Mouse (Mus musculus) large intestine, adult 2 months (tissue): ENCODE data around the gene Mt1. TPM values are rescaled to one million over a fixed set of nuclear protein-coding genes. Genes with fewer than 3 reads are reported as not detected.

Experiments used
- DNase-seq: peaks from one replicate; pipeline ENCODE4 v3.0.0-alpha.2; 2012; ENCODE audit warnings: low read depth, low spot score
- WGBS: fragments of 180-500 bp; shearing (Covaris S2); methylation state at CpG from one replicate; pipeline ENCODE4 v1.1.7; 2018; 5-methylcytosine and 5-hydroxymethylcytosine counted together
- polyA plus RNA-seq: library from polyadenylated mRNA; depleted of rRNA; stranded (reverse); fragments of >200 nt; gene quantifications from 2 replicates; pipeline ENCODE4 v1.2.3, GENCODE M21; 2012

The Mt1 gene
- polyA plus RNA-seq, 1 experiment: 839 TPM

DNA sequence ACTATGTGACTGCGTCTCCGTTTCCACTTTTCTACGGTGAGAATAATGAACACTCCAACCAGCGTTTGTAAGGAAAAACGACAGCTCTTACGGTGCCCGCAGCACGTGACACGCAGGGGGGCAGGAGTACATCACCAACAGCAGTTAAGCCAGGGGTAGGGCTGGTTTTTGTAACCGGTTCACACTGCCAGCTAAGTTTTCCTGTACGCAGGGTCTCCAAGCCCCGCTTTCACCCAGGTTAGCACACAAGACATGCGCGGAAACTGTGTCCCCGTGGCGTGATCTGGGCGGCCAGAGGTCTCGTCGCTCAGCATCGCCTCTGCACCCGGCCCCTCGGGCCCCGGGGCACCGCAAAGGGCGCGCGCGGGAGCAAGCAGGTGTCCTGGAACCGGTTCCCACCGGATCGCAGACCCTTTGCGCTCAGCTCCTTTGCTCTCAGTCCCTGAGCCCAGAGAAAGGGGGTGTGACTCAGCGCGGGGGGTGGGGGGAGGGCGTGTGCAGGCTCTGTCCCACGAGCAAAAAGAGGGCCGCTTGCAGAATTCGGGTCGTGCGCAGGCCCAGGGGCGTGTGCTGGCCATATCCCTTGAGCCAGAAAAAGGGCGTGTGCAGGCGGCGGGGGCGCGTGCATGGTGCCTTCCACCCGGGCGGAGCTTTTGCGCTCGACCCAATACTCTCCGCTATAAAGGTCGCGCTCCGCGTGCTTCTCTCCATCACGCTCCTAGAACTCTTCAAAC, 6.6 kb upstream of the Mt1 start, which contains the start of gene Mt2:
TSS of gene Mt2 (plus strand) at position 590 of the 734 bp plus-strand sequence.
- no peak for DNase-seq
- WGBS: under 1% methylated on average over 56 of the region's 56 CpGs

- DNase-seq: no peak
- 3% methylated on average over 39 of the region's 39 CpGs for WGBS
Observed at GRCm38 (mm10) chr8:94172809-94173732, 5.8 kb upstream of the Mt1 start.

GRCm38 (mm10) chr8:94173848-94174403, 5.0 kb upstream of the Mt1 start:
- WGBS: 51% methylated on average over 11 of the region's 11 CpGs
- DNase-seq: no peak

DNA sequence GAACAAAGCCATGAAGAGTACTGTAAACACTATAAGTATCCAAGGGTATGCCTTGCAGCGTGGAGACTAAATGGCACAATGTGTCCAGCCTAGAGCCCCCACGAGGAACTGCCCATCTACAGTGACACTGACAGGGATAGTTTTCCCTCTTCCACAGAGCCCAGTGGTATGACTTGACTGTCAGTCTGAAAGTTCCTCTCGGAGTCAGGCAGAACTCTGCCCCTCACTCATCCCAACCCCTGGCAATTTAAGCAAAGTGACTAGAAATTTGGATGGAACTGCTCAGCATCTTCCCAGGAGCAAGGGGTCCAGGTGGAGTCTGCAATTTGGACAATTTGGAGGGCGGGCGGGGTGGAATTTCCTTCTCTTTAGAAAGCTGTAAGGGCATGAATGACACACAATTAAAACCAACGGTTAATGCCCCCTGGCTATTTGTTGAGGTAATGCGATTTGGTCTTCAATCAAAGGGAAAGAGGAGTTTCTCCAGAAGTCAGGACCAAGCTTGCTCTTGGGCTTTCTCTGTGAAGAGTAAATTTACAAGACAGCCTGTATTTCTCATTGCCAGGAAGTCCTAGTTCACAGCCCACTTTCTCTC, 4.2 kb upstream of the Mt1 start:
- no peak for DNase-seq
- 55% methylated on average over 7 of the region's 7 CpGs for WGBS

DNA sequence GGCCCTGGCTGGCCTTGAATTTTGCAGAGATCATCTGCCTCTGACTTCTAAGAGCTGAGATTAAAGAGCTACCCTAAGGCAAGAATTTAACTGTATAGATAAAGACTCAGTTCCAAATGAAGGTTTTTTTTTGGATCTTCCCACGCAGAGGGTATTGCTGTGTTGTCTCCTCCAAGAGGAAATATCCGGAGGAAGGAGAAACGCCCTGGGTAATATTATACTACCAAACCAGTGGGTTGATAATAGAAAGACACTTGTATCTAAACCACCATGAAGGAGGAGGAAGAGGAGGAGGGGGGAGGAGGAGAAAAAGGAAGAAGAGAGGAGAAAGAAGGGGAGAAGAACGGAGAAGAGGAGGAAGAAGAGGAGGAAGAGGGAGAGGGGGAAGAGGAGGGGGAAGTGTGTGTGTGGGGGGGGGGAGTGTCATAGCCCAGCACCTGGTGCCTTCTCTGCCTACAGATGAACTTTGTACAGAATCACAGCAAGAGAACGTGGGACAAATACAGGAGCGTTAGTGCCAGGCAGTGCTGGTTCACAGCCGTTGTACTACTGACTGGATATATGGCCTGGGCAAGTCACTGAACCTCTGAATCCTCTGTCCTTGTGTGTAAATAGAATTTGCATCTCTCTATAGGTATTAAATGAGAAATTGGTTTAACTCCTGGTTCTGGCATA, 1.0 kb upstream of the Mt1 start:
- WGBS: 35% methylated on average over 7 of the region's 7 CpGs
- DNase-seq: no peak

DNA sequence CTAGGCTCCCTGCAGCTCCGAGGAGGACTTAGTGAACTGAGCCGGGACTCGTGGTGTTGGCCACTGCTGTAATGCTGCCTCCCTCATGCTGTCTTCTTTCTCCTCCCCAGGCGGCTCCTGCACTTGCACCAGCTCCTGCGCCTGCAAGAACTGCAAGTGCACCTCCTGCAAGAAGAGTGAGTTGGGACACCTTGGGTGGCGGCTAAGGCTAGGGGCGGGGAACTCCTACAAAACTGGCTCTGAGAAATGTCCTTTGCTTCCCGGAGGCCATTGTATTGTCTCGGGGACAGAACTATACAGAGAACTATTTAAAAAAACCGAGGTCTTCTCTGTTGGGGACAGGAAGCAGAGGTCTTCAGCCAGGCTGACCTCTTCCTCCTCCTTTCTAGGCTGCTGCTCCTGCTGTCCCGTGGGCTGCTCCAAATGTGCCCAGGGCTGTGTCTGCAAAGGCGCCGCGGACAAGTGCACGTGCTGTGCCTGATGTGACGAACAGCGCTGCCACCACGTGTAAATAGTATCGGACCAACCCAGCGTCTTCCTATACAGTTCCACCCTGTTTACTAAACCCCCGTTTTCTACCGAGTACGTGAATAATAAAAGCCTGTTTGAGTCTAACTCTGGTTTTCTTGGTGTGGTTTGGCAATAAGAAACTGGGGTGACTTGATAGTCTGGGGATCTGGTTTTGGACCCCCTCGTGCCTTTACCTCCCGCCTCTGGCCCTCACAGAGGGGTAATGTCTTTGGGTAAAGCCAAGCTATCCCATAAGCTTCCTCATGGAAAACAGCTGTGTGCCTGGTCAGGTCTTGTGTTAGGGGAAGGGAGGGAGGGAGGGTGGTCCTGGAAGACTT, 1.1 kb downstream of the Mt1 start:
- DNase-seq: no peak
- 4% methylated on average over 25 of the region's 25 CpGs for WGBS

DNA sequence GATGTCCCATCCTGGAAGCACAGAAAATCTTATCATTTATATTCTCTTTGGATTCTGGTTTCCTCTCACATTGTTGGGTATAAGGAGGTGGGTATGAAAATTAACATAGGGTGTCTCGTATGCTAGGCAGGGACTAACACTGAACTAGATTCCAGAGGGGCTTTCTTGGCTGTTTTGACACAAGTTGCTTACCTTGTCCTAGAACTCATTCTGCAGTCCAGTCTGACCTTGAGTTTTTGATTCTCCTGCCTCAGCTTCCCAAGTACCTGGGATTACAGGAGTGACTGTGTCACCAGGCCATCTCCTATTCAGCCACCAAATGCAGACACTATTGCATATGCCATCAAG, 1.7 kb downstream of the Mt1 start:
- DNase-seq: no peak

DNA sequence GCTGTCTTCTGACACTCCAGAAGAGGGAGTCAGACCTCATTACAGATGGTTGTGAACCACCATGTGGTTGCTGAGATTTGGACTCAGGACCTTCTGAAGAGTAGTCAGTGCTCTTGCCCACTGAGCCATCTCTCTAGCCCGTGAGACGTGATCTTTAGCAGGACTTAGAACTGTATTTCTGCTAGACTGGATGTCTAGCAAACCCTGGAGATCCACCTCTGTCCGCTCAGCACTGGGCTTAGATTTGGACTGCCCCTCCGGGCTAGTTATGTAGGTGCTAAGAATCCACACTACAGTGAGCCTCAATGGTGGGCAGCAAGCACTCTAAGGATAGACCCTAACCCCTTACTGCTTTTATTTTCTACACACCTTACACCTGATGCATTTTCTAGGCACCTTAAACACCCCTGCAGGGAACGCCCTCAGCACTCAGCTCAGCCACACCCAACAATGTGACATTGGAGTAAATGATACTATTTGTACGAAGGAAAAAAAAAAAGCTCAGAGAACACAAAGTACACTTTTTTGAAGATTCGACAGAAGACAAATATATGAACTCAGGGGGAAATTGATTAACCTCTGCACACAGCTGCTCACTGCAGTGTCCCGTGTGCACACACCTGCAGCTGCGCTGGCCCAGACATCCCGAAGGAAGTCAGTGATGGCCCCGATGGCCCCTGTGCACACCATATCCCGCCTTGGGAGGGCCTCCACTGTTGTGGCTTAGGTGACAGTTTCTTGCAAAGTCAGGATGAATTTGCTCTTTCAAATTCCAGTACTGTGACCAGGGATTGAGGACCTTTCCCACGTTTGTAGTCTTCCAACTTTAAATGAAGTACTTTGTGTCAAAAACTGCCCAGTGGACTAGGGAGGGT, 3.4 kb downstream of the Mt1 start:
- no peak for DNase-seq
- WGBS: 37% methylated on average over 13 of the region's 13 CpGs

More for the DNA sequence above, 1.7 kb downstream of the Mt1 start:
- 97% methylated on average over 1 of the region's 1 CpGs for WGBS

DNA sequence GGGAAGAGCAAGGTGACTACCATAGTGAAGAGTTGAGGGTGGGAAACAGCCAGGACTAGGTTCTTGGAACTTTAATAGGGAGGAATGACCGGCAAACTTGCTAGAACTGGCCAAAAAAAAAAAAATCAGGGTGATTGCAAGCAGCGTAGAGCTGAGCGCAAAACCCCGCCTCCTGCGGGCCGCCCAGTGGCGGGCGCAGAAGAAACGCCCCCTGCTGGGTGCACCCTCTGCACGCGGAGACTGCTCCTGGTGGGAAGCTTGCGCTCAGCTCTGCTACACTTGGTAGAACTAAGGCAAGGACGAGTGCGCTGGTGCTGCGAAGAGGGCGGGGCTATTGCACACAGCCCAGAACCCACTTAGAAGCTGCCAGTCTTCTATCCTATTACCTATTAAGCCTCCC, 4.2 kb downstream of the Mt1 start:
- WGBS: under 1% methylated on average over 16 of the region's 16 CpGs

GRCm38 (mm10) chr8:94184357-94184843, 5.5 kb downstream of the Mt1 start:
- 34% methylated on average over 12 of the region's 12 CpGs for WGBS
- DNase-seq: no peak

More for the DNA sequence above, 4.2 kb downstream of the Mt1 start:
- DNase-seq: no peak

GRCm38 (mm10) chr8:94185791-94186190, 6.9 kb downstream of the Mt1 start:
- DNase-seq: no peak
- WGBS: 49% methylated on average over 6 of the region's 6 CpGs

GRCm38 (mm10) chr8:94186542-94186941, 7.7 kb downstream of the Mt1 start:
- no peak for DNase-seq
- WGBS: 10% methylated on average over 17 of the region's 17 CpGs

DNA sequence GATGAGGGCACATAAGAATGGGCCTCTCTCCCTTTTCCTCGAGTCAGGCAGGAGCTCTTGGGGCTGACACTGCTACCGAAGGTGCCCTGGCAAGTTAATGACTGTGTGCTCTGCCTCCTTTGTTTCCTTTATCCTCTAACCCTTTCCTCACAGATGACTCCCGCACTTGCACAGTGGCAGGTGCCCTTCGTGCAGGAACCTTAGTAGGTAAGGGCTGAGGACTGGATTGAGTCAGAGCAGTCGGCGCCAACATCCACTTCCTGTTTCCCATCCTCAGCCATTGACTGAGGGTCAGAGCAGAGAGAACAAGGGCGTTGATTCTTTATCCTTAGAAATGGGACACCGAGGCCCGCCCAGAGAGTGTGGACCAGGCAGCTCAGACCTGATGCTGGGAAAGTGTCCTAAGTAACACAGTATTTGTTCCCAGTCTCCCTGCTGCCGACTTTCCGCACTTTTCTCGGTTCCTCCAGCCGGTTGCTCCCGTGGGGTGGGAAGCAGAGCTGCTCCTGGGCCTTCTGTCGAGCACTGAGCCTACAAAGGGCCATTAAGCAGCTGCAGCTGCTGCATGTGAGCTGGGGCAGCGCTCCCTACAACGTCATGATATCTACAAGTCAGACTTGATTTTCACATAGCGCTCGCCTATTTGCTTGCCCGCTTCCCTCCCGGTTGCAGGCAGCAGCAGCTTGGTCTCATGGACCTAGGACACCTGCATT, 8.6 kb downstream of the Mt1 start:
- no peak for DNase-seq
- WGBS: 55% methylated on average over 21 of the region's 21 CpGs

DNA sequence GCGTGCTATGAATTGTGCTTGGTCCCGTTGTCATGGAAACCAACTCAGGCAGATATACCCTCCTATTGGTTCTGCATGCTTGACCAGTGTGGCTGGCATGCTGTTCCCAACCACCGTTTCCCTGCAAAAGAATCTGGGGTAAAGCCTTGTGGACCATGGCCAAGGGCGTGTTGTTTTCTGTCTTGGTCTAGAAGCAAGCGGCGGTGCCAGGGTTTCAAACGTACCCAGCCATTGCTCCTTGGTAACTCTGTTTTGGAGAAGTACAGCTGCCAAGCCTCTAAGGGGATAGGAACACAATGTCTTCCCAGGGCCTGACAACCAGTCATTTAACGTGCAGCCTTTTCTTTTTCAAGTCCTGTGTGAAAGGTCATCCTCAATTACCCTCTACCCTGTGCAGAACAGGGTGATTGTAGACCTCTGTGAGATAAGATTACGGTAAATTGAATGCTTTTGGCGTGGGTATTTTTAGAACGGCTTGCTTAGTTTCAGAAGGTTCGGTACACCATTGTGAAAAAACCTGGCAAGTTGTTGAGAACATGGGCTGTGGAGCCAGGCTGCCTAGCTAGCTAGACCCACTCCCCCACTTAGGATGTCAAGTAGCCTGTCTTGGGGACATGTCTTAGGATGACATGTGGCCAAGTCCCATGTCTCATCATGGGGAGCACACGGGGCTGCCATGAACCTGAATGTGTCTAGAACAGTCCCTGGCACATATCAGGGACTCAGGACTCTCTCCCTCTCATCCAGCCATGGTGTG, 10.6 kb downstream of the Mt1 start:
- WGBS: 45% methylated on average over 13 of the region's 13 CpGs
- DNase-seq: no peak

- WGBS: 13% methylated on average over 21 of the region's 21 CpGs
- DNase-seq: no peak
Observed at GRCm38 (mm10) chr8:94191101-94191691, 12.3 kb downstream of the Mt1 start.

DNA sequence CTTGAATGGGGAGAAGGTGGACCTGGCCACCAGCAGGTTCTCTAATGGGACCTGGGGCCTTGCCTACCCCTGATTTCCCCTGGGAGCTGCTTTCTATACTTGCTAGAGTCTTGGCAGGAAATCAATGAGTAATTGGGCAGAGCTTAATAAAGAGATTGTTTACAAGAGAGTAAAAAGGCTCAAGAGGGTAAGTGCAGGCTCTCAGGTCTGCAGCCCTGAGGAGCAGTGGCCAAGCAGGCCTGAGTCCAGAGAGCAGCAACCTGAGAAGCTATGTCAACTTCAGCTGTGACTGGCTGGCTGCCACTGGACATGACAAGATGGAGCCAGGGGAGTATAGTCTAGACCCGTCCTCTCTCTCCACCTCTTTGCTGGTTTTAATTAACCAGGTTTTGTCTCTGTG, 14.0 kb downstream of the Mt1 start:
- 90% methylated on average over 1 of the region's 1 CpGs for WGBS
- no peak for DNase-seq
